Mouse (Mus musculus): ENCODE results near the gene Anapc5. TPM values are rescaled to one million over a fixed set of nuclear protein-coding genes. Genes with fewer than 3 reads are reported as not detected.

Anapc5 gene
- polyA plus RNA-seq, 1 experiment from 2014 or later: 489 TPM

- DNase-seq (ENCODE audit: low spot score) (no peak), ATAC-seq (replicated peaks; ENCODE audit: insufficient number of reproducible peaks, low FRiP score, low TSS enrichment, low read depth) (no peak)
- H3K4me3 ChIP-seq (ENCODE audit: low read depth, low read length): no peak overlapping the region
- H3K9ac ChIP-seq (replicated peaks; ENCODE audit: low read length): no peak overlapping the region; the same call in 1 of the 2 replicates
- H3K27me3 ChIP-seq (ENCODE audit: control insufficient read depth, insufficient read depth, low read length): no peaks in the 10 kb centered on the region
- H3K36me3 ChIP-seq (replicated peaks; ENCODE audit: control insufficient read depth, insufficient read depth, low read depth, low read length): no peaks in the 10 kb centered on the region
- no peaks in the 10 kb centered on the region for H3K9me3 ChIP-seq (replicated peaks; ENCODE audit: control insufficient read depth, low read length)
- 63% methylated on average over 10 of the region's 10 CpGs for WGBS
- H3K4me1 ChIP-seq (ENCODE audit: control insufficient read depth, insufficient read depth, low read length): no peaks in the 10 kb centered on the region
- no peak overlapping the region for H3K4me2 ChIP-seq (ENCODE audit: low read depth, low read length)
- H3K27ac ChIP-seq (replicated peaks; ENCODE audit: low read depth, low read length): no peak overlapping the region
Observed at GRCm38 (mm10) chr5:122770806-122771261, 50.3 kb downstream of the Anapc5 start.

GRCm38 (mm10) chr5:122770304-122770703 is 50.8 kb downstream of the Anapc5 start:
- Histone ChIP-seq H3K9me3 (replicated peaks; ENCODE audit: control insufficient read depth, low read length) (no peaks in the 10 kb centered on the region), H3K36me3 (replicated peaks; ENCODE audit: control insufficient read depth, insufficient read depth, low read depth, low read length) (no peaks in the 10 kb centered on the region), H3K4me3 (ENCODE audit: low read depth, low read length) (no peak overlapping the region), H3K9ac (replicated peaks; ENCODE audit: low read length) (peak overlapping the region; percentile 39; the same call in 1 of the 2 replicates), H3K27me3 (ENCODE audit: control insufficient read depth, insufficient read depth, low read length) (no peaks in the 10 kb centered on the region), H3K27ac (replicated peaks; ENCODE audit: low read depth, low read length) (no peak overlapping the region), H3K4me1 (ENCODE audit: control insufficient read depth, insufficient read depth, low read length) (no peaks in the 10 kb centered on the region), H3K4me2 (ENCODE audit: low read depth, low read length) (no peak overlapping the region)
- DNase-seq (ENCODE audit: low spot score) (no peak), ATAC-seq (replicated peaks; ENCODE audit: insufficient number of reproducible peaks, low FRiP score, low TSS enrichment, low read depth) (no peak)
- WGBS: 68% methylated on average over 7 of the region's 7 CpGs

GRCm38 (mm10) chr5:122769101-122769568 is 52.0 kb downstream of the Anapc5 start:
- DNase-seq (ENCODE audit: low spot score) (no peak), ATAC-seq (replicated peaks; ENCODE audit: insufficient number of reproducible peaks, low FRiP score, low TSS enrichment, low read depth) (no peak)
- H3K9ac ChIP-seq (replicated peaks; ENCODE audit: low read length): no peak overlapping the region
- H3K27me3 ChIP-seq (ENCODE audit: control insufficient read depth, insufficient read depth, low read length): no peaks in the 10 kb centered on the region
- no peaks in the 10 kb centered on the region for H3K36me3 ChIP-seq (replicated peaks; ENCODE audit: control insufficient read depth, insufficient read depth, low read depth, low read length)
- WGBS: 85% methylated on average over 15 of the region's 15 CpGs
- H3K4me2 ChIP-seq (ENCODE audit: low read depth, low read length): no peak overlapping the region
- no peaks in the 10 kb centered on the region for H3K4me1 ChIP-seq (ENCODE audit: control insufficient read depth, insufficient read depth, low read length)
- no peaks in the 10 kb centered on the region for H3K9me3 ChIP-seq (replicated peaks; ENCODE audit: control insufficient read depth, low read length)
- no peak overlapping the region for H3K4me3 ChIP-seq (ENCODE audit: low read depth, low read length)
- no peak overlapping the region for H3K27ac ChIP-seq (replicated peaks; ENCODE audit: low read depth, low read length)

- Histone ChIP-seq H3K9ac (replicated peaks; ENCODE audit: low read length) (no peak overlapping the region), H3K4me2 (ENCODE audit: low read depth, low read length) (no peak overlapping the region), H3K4me3 (ENCODE audit: low read depth, low read length) (no peak overlapping the region), H3K9me3 (replicated peaks; ENCODE audit: control insufficient read depth, low read length) (no peaks in the 10 kb centered on the region), H3K4me1 (ENCODE audit: control insufficient read depth, insufficient read depth, low read length) (no peaks in the 10 kb centered on the region), H3K27me3 (ENCODE audit: control insufficient read depth, insufficient read depth, low read length) (no peaks in the 10 kb centered on the region), H3K27ac (replicated peaks; ENCODE audit: low read depth, low read length) (no peak overlapping the region), H3K36me3 (replicated peaks; ENCODE audit: control insufficient read depth, insufficient read depth, low read depth, low read length) (no peaks in the 10 kb centered on the region)
- ATAC-seq (replicated peaks; ENCODE audit: insufficient number of reproducible peaks, low FRiP score, low TSS enrichment, low read depth): no peak
- DNase-seq (ENCODE audit: low spot score): no peak
- 92% methylated on average over 11 of the region's 11 CpGs for WGBS
Observed at GRCm38 (mm10) chr5:122767283-122767682, 53.9 kb downstream of the Anapc5 start.

GRCm38 (mm10) chr5:122764032-122764464 is 57.1 kb downstream of the Anapc5 start:
- Histone ChIP-seq H3K4me1 (ENCODE audit: control insufficient read depth, insufficient read depth, low read length) (no peaks in the 10 kb centered on the region), H3K4me2 (ENCODE audit: low read depth, low read length) (no peak overlapping the region), H3K9ac (replicated peaks; ENCODE audit: low read length) (no peak overlapping the region), H3K36me3 (replicated peaks; ENCODE audit: control insufficient read depth, insufficient read depth, low read depth, low read length) (no peaks in the 10 kb centered on the region), H3K27me3 (ENCODE audit: control insufficient read depth, insufficient read depth, low read length) (no peaks in the 10 kb centered on the region), H3K9me3 (replicated peaks; ENCODE audit: control insufficient read depth, low read length) (no peaks in the 10 kb centered on the region), H3K4me3 (ENCODE audit: low read depth, low read length) (no peak overlapping the region), H3K27ac (replicated peaks; ENCODE audit: low read depth, low read length) (no peak overlapping the region)
- DNase-seq (ENCODE audit: low spot score) (no peak), ATAC-seq (replicated peaks; ENCODE audit: insufficient number of reproducible peaks, low FRiP score, low TSS enrichment, low read depth) (no peak)
- WGBS: 57% methylated on average over 10 of the region's 10 CpGs

GRCm38 (mm10) chr5:122763271-122764031 is 57.7 kb downstream of the Anapc5 start:
- no peaks in the 10 kb centered on the region for H3K27me3 ChIP-seq (ENCODE audit: control insufficient read depth, insufficient read depth, low read length)
- no peak overlapping the region for H3K4me2 ChIP-seq (ENCODE audit: low read depth, low read length)
- no peak overlapping the region for H3K4me3 ChIP-seq (ENCODE audit: low read depth, low read length)
- H3K36me3 ChIP-seq (replicated peaks; ENCODE audit: control insufficient read depth, insufficient read depth, low read depth, low read length): no peaks in the 10 kb centered on the region
- no peaks in the 10 kb centered on the region for H3K4me1 ChIP-seq (ENCODE audit: control insufficient read depth, insufficient read depth, low read length)
- DNase-seq (ENCODE audit: low spot score) (no peak), ATAC-seq (replicated peaks; ENCODE audit: insufficient number of reproducible peaks, low FRiP score, low TSS enrichment, low read depth) (no peak; the same call in 1 of the 2 replicates)
- H3K9me3 ChIP-seq (replicated peaks; ENCODE audit: control insufficient read depth, low read length): no peaks in the 10 kb centered on the region
- H3K27ac ChIP-seq (replicated peaks; ENCODE audit: low read depth, low read length): no peak overlapping the region
- WGBS: 83% methylated on average over 27 of the region's 29 CpGs
- no peak overlapping the region for H3K9ac ChIP-seq (replicated peaks; ENCODE audit: low read length)

- 89% methylated on average over 7 of the region's 7 CpGs for WGBS
- Histone ChIP-seq H3K36me3 (replicated peaks; ENCODE audit: control insufficient read depth, insufficient read depth, low read depth, low read length) (peaks cover 3% of the 10 kb centered on the region; the same call in 1 of the 2 replicates), H3K4me2 (ENCODE audit: low read depth, low read length) (no peak overlapping the region), H3K27me3 (ENCODE audit: control insufficient read depth, insufficient read depth, low read length) (no peaks in the 10 kb centered on the region), H3K4me1 (ENCODE audit: control insufficient read depth, insufficient read depth, low read length) (no peaks in the 10 kb centered on the region), H3K9me3 (replicated peaks; ENCODE audit: control insufficient read depth, low read length) (no peaks in the 10 kb centered on the region), H3K27ac (replicated peaks; ENCODE audit: low read depth, low read length) (no peak overlapping the region), H3K4me3 (ENCODE audit: low read depth, low read length) (no peak overlapping the region), H3K9ac (replicated peaks; ENCODE audit: low read length) (no peak overlapping the region)
- ATAC-seq (replicated peaks; ENCODE audit: insufficient number of reproducible peaks, low FRiP score, low TSS enrichment, low read depth) (no peak), DNase-seq (ENCODE audit: low spot score) (no peak)
Observed at GRCm38 (mm10) chr5:122756680-122757079, 64.5 kb downstream of the Anapc5 start.

GRCm38 (mm10) chr5:122756144-122756543 is 65.0 kb downstream of the Anapc5 start:
- no peak overlapping the region for H3K9ac ChIP-seq (replicated peaks; ENCODE audit: low read length)
- H3K4me2 ChIP-seq (ENCODE audit: low read depth, low read length): no peak overlapping the region
- ATAC-seq (replicated peaks; ENCODE audit: insufficient number of reproducible peaks, low FRiP score, low TSS enrichment, low read depth) (no peak), DNase-seq (ENCODE audit: low spot score) (no peak)
- H3K4me3 ChIP-seq (ENCODE audit: low read depth, low read length): no peak overlapping the region
- WGBS: 69% methylated on average over 6 of the region's 6 CpGs
- peaks cover 3% of the 10 kb centered on the region; the same call in 1 of the 2 replicates for H3K36me3 ChIP-seq (replicated peaks; ENCODE audit: control insufficient read depth, insufficient read depth, low read depth, low read length)
- H3K9me3 ChIP-seq (replicated peaks; ENCODE audit: control insufficient read depth, low read length): no peaks in the 10 kb centered on the region
- H3K4me1 ChIP-seq (ENCODE audit: control insufficient read depth, insufficient read depth, low read length): no peaks in the 10 kb centered on the region
- no peaks in the 10 kb centered on the region for H3K27me3 ChIP-seq (ENCODE audit: control insufficient read depth, insufficient read depth, low read length)
- no peak overlapping the region for H3K27ac ChIP-seq (replicated peaks; ENCODE audit: low read depth, low read length)

All from embryonic facial prominence, embryonic 11.5 days (tissue).